Mouse (Mus musculus) layer of hippocampus, adult 9-10 months (tissue): ENCODE results near the gene Kat2a.
"Not testable (repeated sequence)": the region's sequence is repeated elsewhere in the genome, so short reads cannot be mapped to it uniquely, and the experiment has no call there.

Source experiments
- DNase-seq: peaks from one replicate; pipeline ENCODE4 v3.0.0; 2022; ENCODE audit warnings: low spot score

Gene Kat2a

GRCm38 (mm10) chr11:100671956-100672355 lies 40.3 kb downstream of the Kat2a start:
- no peak for DNase-seq

GRCm38 (mm10) chr11:100671049-100671448 lies 41.2 kb downstream of the Kat2a start:
- DNase-seq: no peak

- DNase-seq: no peak
These were observed 52.5 kb downstream of the Kat2a start for GRCm38 (mm10) chr11:100659806-100660205.

GRCm38 (mm10) chr11:100656458-100656857 lies 55.8 kb downstream of the Kat2a start:
- DNase-seq: no peak

- not testable (repeated sequence) for DNase-seq
These were observed 56.7 kb downstream of the Kat2a start for GRCm38 (mm10) chr11:100655589-100655988.
